Mouse (Mus musculus) CH12.LX (cell line): ENCODE measurements around the gene Ube2j2. TPM values are rescaled to one million over a fixed set of nuclear protein-coding genes. Genes with fewer than 3 reads are reported as not detected.

Experiments
- DNase-seq: peaks from one replicate; pipeline ENCODE4 v3.0.0-alpha.2; 2013; ENCODE audit errors: extremely low read depth
- H3K27ac ChIP-seq: 2 replicates; pipeline ENCODE4 v1.5.1; 2012; ENCODE audit warnings: low read depth, mild to moderate bottlenecking, control low read depth, moderate library complexity; ENCODE audit not compliant: insufficient read depth
- H3K27me3 ChIP-seq: replicated peaks from 2 replicates; pipeline ENCODE3; 2012; ENCODE audit warnings: inconsistent platforms
- H3K36me3 ChIP-seq, 2 experiments: replicated peaks in 1 of 2; 2 replicates each; pipeline versions ENCODE3 to v1.6.1; 2012; ENCODE audit warnings: inconsistent platforms in 1 of 2, low read length in 1 of 2, mild to moderate bottlenecking in 1 of 2, mixed read lengths in 1 of 2, moderate library complexity in 1 of 2; ENCODE audit not compliant: control insufficient read depth in 1 of 2, insufficient read depth in 1 of 2
- H3K4me1 ChIP-seq, 2 experiments: 2 replicates each; pipeline ENCODE4 v1.6.1; 2012; ENCODE audit warnings: inconsistent platforms in 1 of 2, moderate library complexity in 1 of 2; ENCODE audit not compliant: insufficient read depth in 2 of 2, control insufficient read depth in 1 of 2
- H3K4me2 ChIP-seq: 2 replicates; pipeline ENCODE4 v1.6.1; 2012; ENCODE audit warnings: low read depth, mild to moderate bottlenecking, control low read depth; ENCODE audit not compliant: poor library complexity, insufficient read depth, severe bottlenecking
- H3K4me3 ChIP-seq, 3 experiments: fragments of 150-350 bp in 1 of 3; sonication (generic) in 1 of 3; replicated peaks in 1 of 3; 2 replicates each; pipeline versions ENCODE3 to v1.5.1; 2011 to 2012; ENCODE audit warnings: low read depth in 2 of 3, low read length in 2 of 3, mild to moderate bottlenecking in 2 of 3, moderate library complexity in 2 of 3, control low read depth in 1 of 3, improper control_type of control experiment in 1 of 3, inconsistent platforms in 1 of 3, mixed read lengths in 1 of 3; ENCODE audit not compliant: poor library complexity in 1 of 3
- H3K79me2 ChIP-seq: replicated peaks from 2 replicates; pipeline ENCODE4 v1.6.1; 2012; ENCODE audit warnings: mild to moderate bottlenecking, moderate library complexity; ENCODE audit not compliant: control insufficient read depth, poor library complexity, insufficient read depth, severe bottlenecking; ENCODE audit errors: extremely low read depth
- H3K9ac ChIP-seq: 2 replicates; pipeline ENCODE4 v1.6.1; 2012; ENCODE audit warnings: low read depth, mild to moderate bottlenecking, control low read depth, moderate library complexity; ENCODE audit not compliant: insufficient read depth
- H3K9me3 ChIP-seq: replicated peaks from 2 replicates; pipeline ENCODE3; 2012; ENCODE audit warnings: low read length, inconsistent platforms, mixed read lengths
- BHLHE40 ChIP-seq: IDR thresholded peaks from 2 replicates; pipeline ENCODE4 v1.6.1; 2011; ENCODE audit warnings: mild to moderate bottlenecking, low read depth, low read length, improper control_type of control experiment
- ELF1 ChIP-seq: IDR thresholded peaks from 2 replicates; pipeline ENCODE4 v1.6.1; 2014; ENCODE audit warnings: low read depth, mild to moderate bottlenecking, inconsistent platforms, low read length, improper control_type of control experiment
- ETS1 ChIP-seq: conservative IDR thresholded peaks from 2 replicates; pipeline ENCODE4 v1.6.1; 2012; ENCODE audit warnings: low read depth, mild to moderate bottlenecking, inconsistent platforms, low read length, improper control_type of control experiment, moderate library complexity
- GABPA ChIP-seq: IDR thresholded peaks from 2 replicates; pipeline ENCODE4 v1.6.1; 2012; ENCODE audit warnings: low read depth, low read length, improper control_type of control experiment, inconsistent platforms; ENCODE audit not compliant: insufficient replicate concordance
- JUN ChIP-seq: IDR thresholded peaks from 2 replicates; pipeline ENCODE4 v1.6.1; 2011; ENCODE audit warnings: low read depth, mild to moderate bottlenecking, low read length, improper control_type of control experiment, moderate library complexity; ENCODE audit not compliant: insufficient read depth
- KAT2A ChIP-seq: IDR thresholded peaks from 2 replicates; pipeline ENCODE4 v1.6.1; 2012; ENCODE audit warnings: low read length, improper control_type of control experiment, inconsistent platforms; ENCODE audit not compliant: insufficient replicate concordance
- MAFK ChIP-seq: IDR thresholded peaks from 2 replicates; pipeline ENCODE4 v1.6.1; 2011; ENCODE audit warnings: low read length, improper control_type of control experiment; ENCODE audit not compliant: insufficient replicate concordance
- MAX ChIP-seq: IDR thresholded peaks from 2 replicates; pipeline ENCODE4 v1.6.1; 2011; ENCODE audit warnings: low read length, improper control_type of control experiment
- MEF2A ChIP-seq: IDR thresholded peaks from 2 replicates; pipeline ENCODE4 v1.6.1; 2014; ENCODE audit warnings: low read depth, mild to moderate bottlenecking, inconsistent platforms, low read length, improper control_type of control experiment, borderline replicate concordance
- MXI1 ChIP-seq: IDR thresholded peaks from 2 replicates; pipeline ENCODE4 v1.6.1; 2011; ENCODE audit warnings: mild to moderate bottlenecking, low read depth, low read length, improper control_type of control experiment
- MYC ChIP-seq: IDR thresholded peaks from 2 replicates; pipeline ENCODE4 v1.6.1; 2011; ENCODE audit warnings: low read depth, mild to moderate bottlenecking, improper control_type of control experiment, low read length
- NELFE ChIP-seq: IDR thresholded peaks from 2 replicates; pipeline ENCODE4 v1.6.1; 2011; ENCODE audit warnings: low read depth, low read length, improper control_type of control experiment
- POLR2A ChIP-seq: IDR thresholded peaks from 2 replicates; pipeline ENCODE4 v1.6.1; 2011; ENCODE audit warnings: low read depth, mild to moderate bottlenecking, improper control_type of control experiment, low read length
- RAD21 ChIP-seq: IDR thresholded peaks from 2 replicates; pipeline ENCODE4 v1.6.1; 2011; ENCODE audit warnings: low read depth, mild to moderate bottlenecking, low read length, improper control_type of control experiment, moderate library complexity
- RCOR1 ChIP-seq: conservative IDR thresholded peaks from 2 replicates; pipeline ENCODE4 v1.6.1; 2012; ENCODE audit warnings: low read depth, mild to moderate bottlenecking, inconsistent platforms, low read length, improper control_type of control experiment
- SIN3A ChIP-seq: IDR thresholded peaks from 2 replicates; pipeline ENCODE4 v1.6.1; 2012; ENCODE audit warnings: low read length, improper control_type of control experiment, inconsistent platforms
- TBP ChIP-seq: conservative IDR thresholded peaks from 2 replicates; pipeline ENCODE4 v1.6.1; 2011; ENCODE audit warnings: low read depth, low read length, improper control_type of control experiment
- TCF12 ChIP-seq: IDR thresholded peaks from 2 replicates; pipeline ENCODE4 v1.6.1; 2014; ENCODE audit warnings: low read depth, mild to moderate bottlenecking, inconsistent platforms, low read length, improper control_type of control experiment
- UBTF ChIP-seq: IDR thresholded peaks from 2 replicates; pipeline ENCODE4 v1.6.1; 2012; ENCODE audit warnings: low read depth, mild to moderate bottlenecking, inconsistent platforms, low read length, improper control_type of control experiment, moderate library complexity
- ZC3H11A ChIP-seq: IDR thresholded peaks from 2 replicates; pipeline ENCODE4 v1.6.1; 2012; ENCODE audit warnings: low read depth, mild to moderate bottlenecking, inconsistent platforms, low read length, improper control_type of control experiment
- ZKSCAN1 ChIP-seq: IDR thresholded peaks from 2 replicates; pipeline ENCODE4 v1.6.1; 2012; ENCODE audit warnings: low read depth, inconsistent platforms, low read length, improper control_type of control experiment, borderline replicate concordance
- ZNF384 ChIP-seq: IDR thresholded peaks from 2 replicates; pipeline ENCODE4 v1.6.1; 2012; ENCODE audit warnings: low read depth, low read length, improper control_type of control experiment, inconsistent platforms
- dilution Hi-C: fragments of 300-500 bp; cut with MboI; formaldehyde crosslinking; loops from 2 replicates; pipeline ENCODE4 v1.14.3; 2020; ENCODE audit warnings: low sequenced_read_pairs; ENCODE audit not compliant: extremely low pct_unique_long_range_greater_than_20kb, extremely low pct_ligation_motif_present
- in situ Hi-C: fragments of 300-500 bp; cut with MboI; formaldehyde crosslinking; loops from 3 replicates; pipeline ENCODE4 v1.14.3; 2019; ENCODE audit warnings: low sequenced_read_pairs, low pct_ligation_motif_present, low pct_unique_long_range_greater_than_20kb, mixed read lengths
- polyA plus RNA-seq: library from polyadenylated mRNA; unstranded; fragments of >175 nt; gene quantifications from 2 replicates; pipeline ENCODE4 v1.2.1, GENCODE M21; 2012; ENCODE audit warnings: low read depth; ENCODE audit not compliant: insufficient read length
- total RNA-seq, 2 experiments: library from RNA; depleted of rRNA; stranded (reverse); fragments of 300-350 nt in 1 of 2; fragments of >200 nt in 1 of 2; gene quantifications; 2 replicates each; pipeline ENCODE4 v1.2.3; 2012 to 2014

Gene Ube2j2
- total and polyA plus RNA-seq, 3 experiments = 73.5 to 144 (median 137) TPM

DNA sequence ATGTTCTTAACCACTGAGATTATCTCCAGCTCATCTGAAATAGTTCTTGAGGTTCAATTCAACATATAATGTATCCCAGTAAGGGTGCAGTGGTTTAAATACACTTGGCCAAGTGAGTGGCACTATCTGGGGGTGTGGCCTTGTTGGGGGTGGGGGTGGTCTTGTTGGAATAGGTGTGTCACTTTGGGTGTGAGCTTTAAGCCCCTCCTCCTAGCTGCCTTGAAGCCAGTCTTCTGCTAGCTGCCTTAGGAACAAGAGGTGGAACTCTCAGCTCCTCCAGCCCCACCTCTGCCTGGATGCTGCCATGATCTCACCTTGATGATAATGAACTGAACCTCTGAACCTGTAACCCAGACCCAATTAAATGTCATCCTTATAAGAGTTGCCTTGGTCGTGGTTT is 11.6 kb upstream of the Ube2j2 start:
- TF ChIP-seq ZC3H11A (no peak), ZKSCAN1 (no peak), POLR2A (no peak), SIN3A (no peak), JUN (no peak), ELF1 (no peak), BHLHE40 (no peak)
- dilution Hi-C loops = no loop called here
- in situ Hi-C loops = no loop called here
- Histone ChIP-seq H3K9me3 (no peaks in the 10 kb centered on the region), H3K27ac (no peak overlapping the region), H3K36me3 (no peaks in the 10 kb centered on the region), H3K9ac (no peak overlapping the region), H3K4me2 (no peak overlapping the region), H3K27me3 (peaks cover 22% of the 10 kb centered on the region), H3K4me1 (peaks cover 0 to 9% of the 10 kb centered on the region in 2 experiments; a peak in 2 of 4 replicates), H3K79me2 (no peaks in the 10 kb centered on the region), H3K4me3 (no peak overlapping the region)
- no peak for DNase-seq

- no peak for DNase-seq
- peak overlapping the region; percentile 79 for H3K9ac ChIP-seq
- peak overlapping the region; percentile 7; the same call in 1 of the 2 replicates for H3K27ac ChIP-seq
- H3K79me2 ChIP-seq = peaks cover 44% of the 10 kb centered on the region
- dilution Hi-C loops (no loop called here), in situ Hi-C loops (loop anchor here (5.0 to 10.0 kb wide), 2 partner anchors 51 to 108 kb away; partner anchors contain the start of genes Acap3, Aurkaip1, Mxra8 and Pusl1)
- peaks cover 15 to 26% of the 10 kb centered on the region in 2 experiments for H3K36me3 ChIP-seq
- H3K9me3 ChIP-seq = no peaks in the 10 kb centered on the region
- peak overlapping the region; percentile 90 for H3K4me2 ChIP-seq
- peak overlapping the region; percentile 72 to 96 (median 91) for H3K4me3 ChIP-seq
- no peak for TF ChIP-seq NELFE
- TF ChIP-seq MXI1 = no peak
- no peak for TF ChIP-seq RCOR1
- no peak for TF ChIP-seq TCF12
- no peak for TF ChIP-seq KAT2A
- TF ChIP-seq ELF1 = no peak
- TF ChIP-seq MEF2A = no peak
- no peak for TF ChIP-seq UBTF
- no peak for TF ChIP-seq MAX
- no peak for TF ChIP-seq RAD21
- no peak for TF ChIP-seq MYC
- TF ChIP-seq MAFK = no peak
- no peak for TF ChIP-seq ETS1
- no peak for TF ChIP-seq ZNF384
- TF ChIP-seq TBP = no peak
- no peak for TF ChIP-seq GABPA
- no peaks in the 10 kb centered on the region for H3K27me3 ChIP-seq
- H3K4me1 ChIP-seq = peaks cover 11 to 30% of the 10 kb centered on the region in 2 experiments
Measured at GRCm38 (mm10) chr4:155943049-155943452, 580 bp upstream of the Ube2j2 start.
